Mouse (Mus musculus): ENCODE measurements around the gene Amd1. TPM values are rescaled to one million over a fixed set of nuclear protein-coding genes. Genes with fewer than 3 reads are reported as not detected.

Amd1 gene
- polyA plus RNA-seq, 1 experiment from 2014 or later = 29.1 TPM

DNA sequence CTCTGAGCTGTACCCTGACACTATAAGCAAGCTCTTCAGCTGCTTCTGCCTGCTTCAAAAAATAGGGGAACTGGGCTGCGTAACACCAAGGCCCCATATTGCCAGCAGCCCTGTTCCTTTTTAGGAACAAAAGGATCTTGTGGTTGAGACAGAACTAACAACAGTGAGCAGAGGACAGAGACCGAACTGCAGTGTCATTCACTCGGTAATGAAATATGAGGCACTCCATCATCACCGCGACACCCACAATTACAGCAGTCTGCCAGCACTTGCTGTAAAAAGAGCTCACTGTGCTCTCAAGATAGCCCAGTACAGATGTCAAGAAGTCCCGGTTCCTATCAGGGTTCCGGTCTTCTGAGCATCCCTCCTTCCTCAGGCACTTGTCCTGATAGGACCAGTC lies 26.0 kb downstream of the Amd1 start:
- ATAC-seq (peak; percentile 35), DNase-seq (peak; percentile 29)
- no peaks in the 10 kb centered on the region for H3K9me3 ChIP-seq (ENCODE audit: low read length)
- H3K27me3 ChIP-seq (ENCODE audit: insufficient read depth, low read length) = no peaks in the 10 kb centered on the region
- no peak for TF ChIP-seq CTCF (IDR thresholded peaks at IDR 0.05; ENCODE audit: low read depth)
- TF ChIP-seq EP300 (IDR thresholded peaks at IDR 0.05; ENCODE audit: low read depth) = no peak
- H3K4me1 ChIP-seq (ENCODE audit: insufficient read depth) = peaks cover 14% of the 10 kb centered on the region
- no peaks in the 10 kb centered on the region for H3K36me3 ChIP-seq (replicated peaks; ENCODE audit: insufficient read depth, low read length)
- peak overlapping the region; percentile 58 for H3K27ac ChIP-seq (ENCODE audit: low read depth)
- H3K4me2 ChIP-seq (ENCODE audit: low read depth, low read length) = peak overlapping the region; percentile 22
- WGBS (ENCODE audit: insufficient replicate concordance) = 27% methylated on average over 7 of the region's 7 CpGs
- peak overlapping the region; percentile 34; the same call in 1 of the 2 replicates for H3K9ac ChIP-seq (replicated peaks)
- no peak overlapping the region for H3K4me3 ChIP-seq (ENCODE audit: low read depth, low read length)

DNA sequence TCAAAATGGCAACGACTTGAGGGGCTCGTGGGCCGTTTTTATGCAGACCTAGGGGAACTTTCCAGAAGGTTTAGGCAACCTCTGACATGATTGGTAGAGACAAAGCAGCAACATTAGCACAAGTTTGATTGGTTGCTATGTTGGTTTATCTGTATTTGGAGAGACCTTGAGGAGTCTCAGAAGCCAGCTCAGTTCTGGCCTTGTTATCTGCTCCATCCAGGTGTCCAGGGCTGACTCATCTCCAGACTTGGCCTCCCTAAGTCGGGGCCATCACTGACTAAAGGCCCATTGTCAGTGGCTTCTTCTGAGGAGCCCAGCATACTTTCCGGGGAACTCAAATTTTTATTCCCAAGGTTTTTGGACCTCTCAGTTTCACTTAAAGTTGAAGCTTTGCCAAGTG lies 28.0 kb downstream of the Amd1 start:
- no peak for TF ChIP-seq CTCF (IDR thresholded peaks at IDR 0.05; ENCODE audit: low read depth)
- peak; percentile 91 for TF ChIP-seq EP300 (IDR thresholded peaks at IDR 0.05; ENCODE audit: low read depth)
- peak; percentile 97 for ATAC-seq
- no peak overlapping the region for H3K9ac ChIP-seq (replicated peaks)
- H3K27ac ChIP-seq (ENCODE audit: low read depth) = peak overlapping the region; percentile 53; the same call in 1 of the 2 replicates
- no peaks in the 10 kb centered on the region for H3K36me3 ChIP-seq (replicated peaks; ENCODE audit: insufficient read depth, low read length)
- H3K9me3 ChIP-seq (ENCODE audit: low read length) = no peaks in the 10 kb centered on the region
- H3K4me1 ChIP-seq (ENCODE audit: insufficient read depth) = peaks cover 14% of the 10 kb centered on the region
- DNase-seq = peak; percentile 46
- WGBS (ENCODE audit: insufficient replicate concordance) = 57% methylated on average over 5 of the region's 5 CpGs
- H3K4me2 ChIP-seq (ENCODE audit: low read depth, low read length) = peak overlapping the region; percentile 39
- no peaks in the 10 kb centered on the region for H3K27me3 ChIP-seq (ENCODE audit: insufficient read depth, low read length)
- no peak overlapping the region for H3K4me3 ChIP-seq (ENCODE audit: low read depth, low read length)

DNA sequence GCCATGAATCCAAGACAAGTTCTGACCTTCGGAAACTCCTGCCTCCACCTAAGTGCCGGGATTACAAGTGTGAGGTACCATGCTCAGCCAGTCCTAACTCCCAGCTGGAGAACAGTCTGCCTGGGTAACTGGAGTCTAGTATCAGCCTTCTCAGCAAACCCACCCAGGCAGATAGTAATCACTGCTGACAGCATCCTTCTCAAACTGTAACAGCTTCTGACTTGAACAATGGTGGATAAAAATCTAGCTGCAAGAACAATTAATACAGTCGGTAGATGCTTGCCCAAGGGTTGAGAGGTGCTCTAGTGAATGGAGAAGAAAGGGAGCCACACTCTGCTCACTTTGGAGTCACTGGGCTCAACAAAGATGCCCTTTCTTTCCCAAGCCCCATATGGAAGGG lies 30.8 kb downstream of the Amd1 start:
- H3K4me3 ChIP-seq (ENCODE audit: low read depth, low read length) = no peak overlapping the region
- TF ChIP-seq CTCF (IDR thresholded peaks at IDR 0.05; ENCODE audit: low read depth) = no peak
- no peak for TF ChIP-seq EP300 (IDR thresholded peaks at IDR 0.05; ENCODE audit: low read depth)
- H3K27me3 ChIP-seq (ENCODE audit: insufficient read depth, low read length) = no peaks in the 10 kb centered on the region
- DNase-seq (no peak), ATAC-seq (no peak)
- no peaks in the 10 kb centered on the region for H3K36me3 ChIP-seq (replicated peaks; ENCODE audit: insufficient read depth, low read length)
- H3K9ac ChIP-seq (replicated peaks) = no peak overlapping the region
- H3K27ac ChIP-seq (ENCODE audit: low read depth) = no peak overlapping the region
- WGBS (ENCODE audit: insufficient replicate concordance) = 81% methylated on average over 3 of the region's 3 CpGs
- no peak overlapping the region for H3K4me2 ChIP-seq (ENCODE audit: low read depth, low read length)
- no peaks in the 10 kb centered on the region for H3K9me3 ChIP-seq (ENCODE audit: low read length)
- H3K4me1 ChIP-seq (ENCODE audit: insufficient read depth) = peaks cover 13% of the 10 kb centered on the region

DNA sequence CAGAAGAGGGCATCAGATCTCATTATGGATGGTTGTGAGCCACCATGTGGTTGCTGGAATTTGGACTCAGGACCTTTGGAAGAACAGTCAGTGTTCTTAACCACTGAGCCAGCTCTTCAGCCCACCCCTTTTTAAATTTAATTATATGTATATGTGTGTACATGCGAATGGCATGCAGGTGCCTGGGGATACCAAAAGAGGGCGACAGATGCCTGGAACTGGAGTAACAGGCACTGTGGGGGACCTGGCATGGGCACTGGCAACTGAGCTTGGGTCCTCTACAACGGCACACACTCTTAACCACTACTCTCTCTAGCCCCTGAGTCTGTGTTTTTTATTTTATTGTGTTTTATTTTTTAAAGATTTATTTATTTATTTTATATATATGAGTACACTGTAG lies 37.1 kb downstream of the Amd1 start:
- no peak overlapping the region for H3K4me3 ChIP-seq (ENCODE audit: low read depth, low read length)
- 81% methylated on average over 3 of the region's 3 CpGs for WGBS (ENCODE audit: insufficient replicate concordance)
- ATAC-seq = no peak
- peaks cover 2% of the 10 kb centered on the region; the same call in 1 of the 2 replicates for H3K9me3 ChIP-seq (ENCODE audit: low read length)
- peak; percentile 28; the same call in 1 of the 2 replicates for TF ChIP-seq CTCF (IDR thresholded peaks at IDR 0.05; ENCODE audit: low read depth)
- no peak for TF ChIP-seq EP300 (IDR thresholded peaks at IDR 0.05; ENCODE audit: low read depth)
- H3K9ac ChIP-seq (replicated peaks) = no peak overlapping the region
- H3K4me1 ChIP-seq (ENCODE audit: insufficient read depth) = no peaks in the 10 kb centered on the region
- no peak overlapping the region for H3K27ac ChIP-seq (ENCODE audit: low read depth)
- no peak overlapping the region for H3K4me2 ChIP-seq (ENCODE audit: low read depth, low read length)
- no peaks in the 10 kb centered on the region for H3K36me3 ChIP-seq (replicated peaks; ENCODE audit: insufficient read depth, low read length)
- H3K27me3 ChIP-seq (ENCODE audit: insufficient read depth, low read length) = no peaks in the 10 kb centered on the region
- no peak for DNase-seq

DNA sequence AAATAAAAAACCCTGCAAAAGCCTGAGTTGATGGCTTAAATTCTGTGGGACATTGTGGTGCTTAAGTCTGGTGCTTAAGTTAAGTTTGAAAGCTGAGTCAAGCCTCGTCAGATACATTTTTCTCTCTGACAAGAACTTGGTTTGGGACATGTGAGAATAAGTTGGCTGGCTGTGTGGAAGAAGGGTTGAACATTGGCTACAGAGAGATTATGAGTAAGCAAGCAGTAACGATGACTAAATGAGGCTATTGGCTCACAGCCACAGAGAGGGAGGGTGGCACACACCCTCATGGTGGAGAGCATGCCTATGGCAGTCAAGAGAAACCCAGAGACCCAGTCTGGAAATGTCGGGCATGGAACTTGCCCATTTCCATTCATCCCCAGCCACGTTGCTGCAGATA lies 38.3 kb downstream of the Amd1 start:
- Histone ChIP-seq H3K4me3 (ENCODE audit: low read depth, low read length) (no peak overlapping the region), H3K4me2 (ENCODE audit: low read depth, low read length) (no peak overlapping the region), H3K27me3 (ENCODE audit: insufficient read depth, low read length) (no peaks in the 10 kb centered on the region), H3K27ac (ENCODE audit: low read depth) (no peak overlapping the region), H3K4me1 (ENCODE audit: insufficient read depth) (peaks cover 6% of the 10 kb centered on the region; the same call in 1 of the 2 replicates), H3K9me3 (ENCODE audit: low read length) (peaks cover 2% of the 10 kb centered on the region; the same call in 1 of the 2 replicates), H3K9ac (replicated peaks) (no peak overlapping the region), H3K36me3 (replicated peaks; ENCODE audit: insufficient read depth, low read length) (no peaks in the 10 kb centered on the region)
- no peak for TF ChIP-seq EP300 (IDR thresholded peaks at IDR 0.05; ENCODE audit: low read depth)
- no peak for TF ChIP-seq CTCF (IDR thresholded peaks at IDR 0.05; ENCODE audit: low read depth)
- no peak for DNase-seq
- no peak for ATAC-seq
- WGBS (ENCODE audit: insufficient replicate concordance) = 77% methylated on average over 4 of the region's 4 CpGs

DNA sequence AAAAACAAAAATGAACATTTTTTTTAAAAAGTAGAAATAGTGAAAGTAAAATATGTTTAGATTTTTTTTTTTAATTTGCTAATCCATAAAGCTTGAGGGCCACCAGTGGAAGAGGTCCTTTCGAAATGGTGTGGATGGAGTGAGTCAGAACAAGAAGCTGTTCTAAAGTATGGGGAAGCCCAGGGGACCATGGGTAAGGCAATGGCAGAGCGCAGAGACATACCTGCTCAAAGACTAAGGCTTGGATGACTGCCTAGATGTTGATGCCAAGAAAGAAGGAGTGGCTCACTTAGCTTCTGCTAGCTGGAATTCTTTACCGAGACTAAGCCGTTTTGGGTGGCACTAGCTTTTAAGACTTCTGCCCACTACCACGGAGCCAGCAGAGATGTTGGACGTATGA lies 39.8 kb downstream of the Amd1 start:
- Histone ChIP-seq H3K27me3 (ENCODE audit: insufficient read depth, low read length) (no peaks in the 10 kb centered on the region), H3K36me3 (replicated peaks; ENCODE audit: insufficient read depth, low read length) (no peaks in the 10 kb centered on the region), H3K27ac (ENCODE audit: low read depth) (no peak overlapping the region), H3K4me1 (ENCODE audit: insufficient read depth) (peaks cover 9% of the 10 kb centered on the region; the same call in 1 of the 2 replicates), H3K4me3 (ENCODE audit: low read depth, low read length) (no peak overlapping the region), H3K9ac (replicated peaks) (no peak overlapping the region), H3K9me3 (ENCODE audit: low read length) (peaks cover 2% of the 10 kb centered on the region; the same call in 1 of the 2 replicates), H3K4me2 (ENCODE audit: low read depth, low read length) (no peak overlapping the region)
- WGBS (ENCODE audit: insufficient replicate concordance) = 85% methylated on average over 6 of the region's 6 CpGs
- DNase-seq (no peak), ATAC-seq (no peak)
- TF ChIP-seq CTCF (IDR thresholded peaks at IDR 0.05; ENCODE audit: low read depth) (no peak), EP300 (IDR thresholded peaks at IDR 0.05; ENCODE audit: low read depth) (no peak)

DNA sequence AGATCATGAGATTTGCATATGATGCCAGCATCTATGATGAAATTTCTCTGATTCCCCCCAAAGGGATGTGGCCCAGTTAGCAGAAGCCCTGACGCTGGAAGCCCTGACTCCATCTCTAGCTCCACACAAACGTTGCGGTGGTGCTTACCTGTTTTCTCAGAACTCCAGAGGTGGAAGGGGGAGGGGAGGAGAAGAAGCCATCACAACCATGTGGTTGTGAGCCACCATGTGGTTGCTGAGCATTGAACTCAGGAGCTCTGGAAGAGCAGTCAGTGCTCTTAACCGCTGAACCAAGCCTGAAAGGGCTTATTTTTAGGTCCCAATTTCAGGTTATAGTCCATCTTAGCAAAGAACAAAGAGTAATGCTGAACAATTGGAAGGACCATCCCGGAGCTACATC lies 41.7 kb downstream of the Amd1 start:
- H3K36me3 ChIP-seq (replicated peaks; ENCODE audit: insufficient read depth, low read length) = no peaks in the 10 kb centered on the region
- no peak overlapping the region for H3K4me2 ChIP-seq (ENCODE audit: low read depth, low read length)
- DNase-seq (no peak), ATAC-seq (no peak)
- H3K4me1 ChIP-seq (ENCODE audit: insufficient read depth) = peaks cover 16% of the 10 kb centered on the region
- H3K4me3 ChIP-seq (ENCODE audit: low read depth, low read length) = no peak overlapping the region
- no peak overlapping the region for H3K9ac ChIP-seq (replicated peaks)
- peaks cover 2% of the 10 kb centered on the region; the same call in 1 of the 2 replicates for H3K9me3 ChIP-seq (ENCODE audit: low read length)
- TF ChIP-seq EP300 (IDR thresholded peaks at IDR 0.05; ENCODE audit: low read depth) = no peak
- TF ChIP-seq CTCF (IDR thresholded peaks at IDR 0.05; ENCODE audit: low read depth) = no peak
- 67% methylated on average over 5 of the region's 5 CpGs for whole genome bisulfite sequencing (ENCODE audit: insufficient replicate concordance)
- no peaks in the 10 kb centered on the region for H3K27me3 ChIP-seq (ENCODE audit: insufficient read depth, low read length)
- H3K27ac ChIP-seq (ENCODE audit: low read depth) = no peak overlapping the region

All from liver, postnatal 0 days (tissue).